Mouse (Mus musculus) erythroid progenitor cell, adult 5-6 weeks (primary cell): ENCODE measurements around the gene Elmo1. TPM values are rescaled to one million over a fixed set of nuclear protein-coding genes. Genes with fewer than 3 reads are reported as not detected.

Source experiments
- ATAC-seq: replicated peaks from 2 replicates; pipeline ENCODE4 v1.8.0; 2016; ENCODE audit warnings: moderate number of reproducible peaks, mild to moderate bottlenecking, moderate TSS enrichment, inconsistent platforms; ENCODE audit not compliant: poor library complexity, low FRiP score, severe bottlenecking
- total RNA-seq, 2 experiments: library from RNA; stranded (forward) in 1 of 2; stranded (reverse) in 1 of 2; fragments of 150-400 nt in 1 of 2; fragments of 186-747, 209-891 nt in 1 of 2; gene quantifications; 2 replicates each; pipeline versions ENCODE4 v1.2.3 to v1.2.4; 2015 to 2017; ENCODE audit warnings: low replicate concordance in 2 of 2

Gene Elmo1
- total RNA-seq, 2 experiments from 2014 or later, result 5.7 to 20.5 TPM

GRCm38 (mm10) chr13:20349754-20350153 lies 259.4 kb downstream of the Elmo1 start:
- no peak for ATAC-seq

GRCm38 (mm10) chr13:20352631-20353030 lies 262.2 kb downstream of the Elmo1 start:
- ATAC-seq, result no peak

DNA sequence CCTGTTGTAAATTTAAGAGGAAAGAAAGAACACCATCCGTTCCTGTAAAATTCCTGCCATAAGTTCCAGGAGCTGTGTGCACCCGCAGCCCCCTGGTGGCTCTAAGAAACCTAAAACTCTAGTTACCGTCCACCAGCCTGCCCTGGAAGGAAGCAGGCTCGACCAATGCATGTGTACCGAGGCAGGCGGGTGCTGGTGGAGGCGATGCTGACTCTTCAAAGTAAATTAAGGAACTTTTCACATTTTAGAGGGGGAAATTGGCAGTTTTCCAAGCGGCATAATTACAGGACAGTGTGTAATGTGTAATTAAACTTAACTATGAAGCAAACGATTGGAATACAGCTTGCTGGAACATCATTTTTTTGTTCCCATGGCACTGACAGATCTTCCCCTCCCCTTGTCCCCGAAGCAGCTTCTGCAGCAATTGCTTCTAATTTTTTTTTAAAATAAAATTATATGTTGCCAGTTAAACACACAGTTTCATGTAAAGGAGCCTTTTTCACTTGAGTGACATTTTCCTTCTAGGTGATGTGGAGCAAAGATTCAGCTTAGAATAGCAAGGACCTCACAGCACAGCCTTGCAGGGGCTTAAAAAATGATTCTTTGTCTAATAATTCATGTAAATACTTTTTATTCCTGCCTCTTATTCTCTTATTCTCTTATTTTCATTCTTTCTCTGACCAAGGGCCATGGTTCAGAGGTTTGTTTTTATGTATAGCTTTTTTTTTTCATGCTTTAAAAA lies 263.6 kb downstream of the Elmo1 start:
- no peak for ATAC-seq

DNA sequence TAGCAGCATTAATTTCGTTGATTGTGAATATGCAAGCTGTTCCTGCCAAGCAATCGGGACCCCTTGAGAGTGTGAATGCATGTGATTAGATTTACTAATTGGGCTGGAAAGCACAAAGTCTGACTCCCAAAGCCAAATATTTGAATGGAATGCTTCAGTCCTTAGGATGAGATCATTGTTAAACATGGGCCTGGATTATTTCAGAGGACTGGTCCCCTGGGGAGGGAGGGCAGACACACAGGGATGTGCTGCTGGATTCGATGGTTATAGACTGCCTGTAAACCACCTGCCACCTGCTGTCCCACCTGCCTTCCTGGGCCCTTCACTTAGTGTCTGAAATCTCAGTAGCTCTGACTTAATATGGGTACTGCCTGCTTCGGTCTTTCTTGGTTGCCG lies 264.2 kb downstream of the Elmo1 start:
- no peak for ATAC-seq

- no peak for ATAC-seq
These were observed 272.1 kb downstream of the Elmo1 start for GRCm38 (mm10) chr13:20362541-20362940.

DNA sequence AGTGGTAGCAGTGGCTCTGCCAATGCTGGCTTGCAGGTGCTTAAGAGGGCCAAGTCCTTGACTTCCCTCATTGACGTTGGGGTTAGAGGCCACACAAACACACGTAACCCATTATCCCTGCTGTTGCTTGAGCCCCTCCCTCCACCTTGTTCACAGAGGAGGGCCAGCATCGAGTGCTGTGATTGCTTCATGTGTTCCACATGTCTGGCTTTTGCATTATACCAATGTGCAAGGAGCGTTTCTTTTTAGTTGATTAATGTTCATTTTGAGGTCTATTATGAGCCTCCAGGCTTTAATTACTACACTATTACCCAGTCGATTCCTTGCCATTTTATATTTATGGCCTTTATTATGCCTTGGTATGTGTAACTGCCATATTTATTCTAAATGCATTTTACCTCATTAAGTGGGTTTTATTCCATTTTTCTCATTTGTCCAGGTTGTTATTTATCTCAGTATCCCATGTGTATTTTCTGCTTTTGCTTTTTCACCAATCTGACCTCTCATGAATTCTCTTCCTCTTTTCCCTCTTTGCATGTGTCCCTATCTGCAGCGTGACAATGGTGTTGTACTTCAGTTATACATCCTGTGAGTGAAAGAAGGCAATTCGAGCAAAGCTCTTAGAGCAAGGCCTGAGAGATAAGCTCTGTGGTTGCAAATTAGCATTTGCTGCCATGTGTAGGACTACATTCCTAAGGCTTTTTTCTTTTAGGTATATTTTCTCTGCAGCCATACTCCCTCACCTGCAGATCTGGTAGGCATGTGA lies 275.6 kb downstream of the Elmo1 start:
- ATAC-seq, result no peak

DNA sequence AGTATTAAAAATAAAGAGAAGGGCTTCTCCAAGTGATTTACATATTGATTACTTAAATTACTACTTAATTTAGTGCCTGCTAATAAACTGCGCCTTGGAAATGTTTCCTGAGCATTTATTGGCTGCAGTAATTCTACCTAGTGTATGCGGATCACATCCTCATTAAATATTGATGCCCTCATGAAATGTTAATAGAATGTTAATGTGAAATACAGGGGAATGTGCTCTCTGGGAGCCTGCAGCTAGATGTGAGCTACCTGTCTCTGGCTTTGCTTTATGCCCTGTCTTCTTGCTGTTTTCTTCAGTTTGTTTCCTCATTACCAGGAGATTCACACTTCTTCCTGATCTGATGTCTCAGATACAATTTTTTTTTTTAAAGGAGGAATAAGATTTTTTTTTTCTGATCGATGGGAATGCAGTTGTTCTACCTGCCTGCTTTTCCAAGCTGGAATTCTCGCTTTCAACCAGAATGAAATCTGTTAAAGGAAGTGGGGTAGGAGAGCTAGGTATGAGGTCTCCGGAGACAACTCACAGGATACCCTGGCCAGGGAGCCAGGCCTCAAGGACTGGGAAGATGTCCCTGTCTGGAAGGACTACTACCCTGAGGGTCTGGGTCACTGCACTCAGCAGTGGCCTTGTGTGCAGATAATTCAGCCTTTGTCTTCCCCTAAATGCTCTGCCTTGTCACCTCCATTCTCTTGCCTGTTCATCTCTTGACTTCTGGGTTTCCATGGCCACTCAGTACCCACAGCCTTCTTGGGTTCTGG lies 279.8 kb downstream of the Elmo1 start:
- ATAC-seq, result no peak

DNA sequence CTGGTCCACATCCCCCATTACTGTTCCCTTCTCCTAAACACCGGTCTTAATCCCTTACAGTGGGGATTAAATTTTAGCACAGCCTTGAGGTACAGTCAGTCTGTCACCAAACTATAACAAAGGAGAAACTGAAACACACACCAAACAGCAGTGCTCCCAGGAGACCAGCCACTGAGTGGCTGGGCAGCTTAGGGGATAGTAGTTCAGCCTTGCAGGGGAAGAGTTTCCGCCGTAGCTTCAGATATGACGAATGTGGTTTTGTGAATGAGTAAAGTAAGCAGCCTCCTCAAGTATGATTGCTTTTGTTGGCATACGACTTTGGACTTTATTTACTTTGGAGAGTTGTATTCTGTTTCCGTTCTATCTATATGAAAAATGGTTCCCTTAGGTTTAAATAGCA lies 281.1 kb downstream of the Elmo1 start:
- ATAC-seq, result no peak

- ATAC-seq, result no peak
These were observed 281.9 kb downstream of the Elmo1 start for GRCm38 (mm10) chr13:20372335-20372734.

DNA sequence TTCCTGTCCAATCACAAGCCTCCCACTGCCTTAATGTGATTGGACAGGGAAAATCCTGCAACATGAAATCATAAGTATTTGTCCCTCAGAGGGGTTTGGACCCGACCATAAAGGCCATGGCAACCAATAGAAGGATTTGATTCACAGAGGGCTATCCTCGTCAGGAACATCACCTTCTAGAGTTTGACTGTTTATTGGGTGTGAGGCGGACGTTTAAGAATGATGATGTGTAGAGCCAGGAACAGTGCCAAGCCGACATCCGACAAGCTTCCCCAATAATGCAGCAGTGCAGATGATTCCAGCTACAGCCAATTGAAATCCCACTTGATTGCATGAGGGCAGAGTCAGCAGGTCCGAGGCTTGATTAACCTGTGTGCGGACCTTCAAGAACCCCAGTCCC lies 288.5 kb downstream of the Elmo1 start:
- ATAC-seq, result no peak

DNA sequence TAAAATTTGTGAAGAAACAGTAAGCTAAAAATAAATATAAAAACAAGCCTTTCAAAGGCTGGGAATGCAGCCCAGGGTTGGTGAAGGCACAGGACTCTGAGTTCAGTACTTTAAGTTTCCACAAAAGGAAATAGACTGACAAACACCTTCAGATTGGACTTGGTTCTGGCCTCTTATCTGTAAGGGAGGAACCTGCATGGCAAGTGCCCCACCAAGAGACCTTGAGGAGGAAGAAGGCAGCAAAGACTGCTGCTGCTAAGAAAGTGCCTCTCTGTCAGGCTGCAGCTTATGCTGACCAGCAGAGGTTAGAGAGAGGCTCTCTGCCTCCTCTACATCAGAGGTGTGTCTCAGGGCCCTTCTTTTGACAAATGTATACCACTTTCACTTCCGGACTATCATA lies 293.5 kb downstream of the Elmo1 start:
- ATAC-seq, result no peak

- ATAC-seq, result no peak
These were observed 294.4 kb downstream of the Elmo1 start for GRCm38 (mm10) chr13:20384846-20385245.

DNA sequence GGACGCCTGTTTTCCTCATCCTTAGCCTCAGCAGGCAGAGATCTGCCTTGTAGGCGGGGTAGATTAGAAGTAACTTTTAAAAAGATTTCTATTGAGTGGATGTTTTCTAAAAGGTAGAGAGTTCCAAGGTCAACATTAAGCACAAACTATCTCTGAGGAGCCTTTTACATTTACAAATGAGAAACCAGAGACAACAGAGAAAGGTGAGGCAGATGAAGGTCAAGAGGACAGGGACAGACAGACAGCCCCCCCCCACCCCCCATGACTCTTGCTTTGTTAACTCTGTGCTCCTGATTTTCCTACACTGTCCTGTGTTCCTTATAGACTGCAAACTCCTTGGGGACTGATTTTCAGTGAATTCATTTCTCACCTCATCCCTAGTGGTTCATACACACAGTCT lies 295.0 kb downstream of the Elmo1 start:
- ATAC-seq, result no peak

GRCm38 (mm10) chr13:20386462-20387141 lies 296.2 kb downstream of the Elmo1 start:
- ATAC-seq, result no peak

DNA sequence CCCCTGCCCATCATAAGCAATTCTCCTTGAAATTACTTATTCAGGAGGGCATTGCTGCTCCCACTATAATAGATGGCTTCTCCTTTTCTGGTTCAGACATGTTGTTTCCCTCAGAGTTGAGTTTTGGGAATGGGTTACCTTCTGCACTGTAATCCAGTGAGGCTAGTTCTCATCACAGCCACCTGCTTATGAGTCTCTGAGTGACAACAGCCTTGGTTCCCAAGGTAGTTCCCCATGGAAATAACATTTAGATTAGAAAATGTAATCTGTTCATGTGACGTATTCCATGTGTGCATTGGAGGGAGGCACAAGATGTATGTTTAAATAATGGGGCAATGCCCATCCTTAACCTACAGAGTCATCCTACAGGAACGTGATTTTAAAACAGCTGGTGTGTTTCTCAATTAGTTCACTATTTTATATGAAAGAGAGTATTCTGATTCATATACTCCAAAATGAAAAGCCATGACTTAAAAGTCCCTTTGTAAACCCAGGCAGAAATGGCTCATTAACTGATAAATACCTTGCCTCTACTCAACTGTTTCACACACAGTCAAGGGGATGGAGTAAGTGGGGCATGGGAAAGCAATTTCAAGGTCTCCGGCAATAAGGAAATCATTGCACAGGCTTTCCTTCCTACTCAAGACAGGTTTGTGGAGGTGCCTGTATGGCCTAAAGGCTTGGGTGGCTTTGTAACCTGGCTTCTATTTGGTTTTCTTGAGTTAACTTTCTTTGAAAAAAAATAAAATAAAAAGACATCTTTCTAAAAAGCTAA lies 302.6 kb downstream of the Elmo1 start:
- no peak for ATAC-seq

DNA sequence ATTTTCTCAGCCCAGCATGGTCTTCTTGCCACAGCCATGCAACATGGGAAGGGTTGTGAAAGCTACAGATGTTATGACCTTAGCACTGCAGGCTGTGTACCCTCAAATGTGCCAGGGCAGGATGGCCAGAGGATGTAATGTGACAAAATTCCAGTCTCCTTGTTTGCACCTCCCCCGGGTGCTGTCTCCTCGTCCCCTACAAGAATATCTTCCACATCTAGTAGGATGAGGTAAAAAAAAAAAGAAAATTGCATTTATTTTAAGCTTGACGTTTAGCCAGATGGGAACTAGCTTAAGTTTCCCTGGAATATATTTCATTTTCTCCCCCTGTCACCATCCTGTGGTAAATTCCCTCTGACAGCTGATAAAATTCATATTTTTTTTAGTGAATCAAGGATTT lies 307.3 kb downstream of the Elmo1 start:
- no peak for ATAC-seq

GRCm38 (mm10) chr13:20398311-20398710 lies 307.9 kb downstream of the Elmo1 start:
- no peak for ATAC-seq

DNA sequence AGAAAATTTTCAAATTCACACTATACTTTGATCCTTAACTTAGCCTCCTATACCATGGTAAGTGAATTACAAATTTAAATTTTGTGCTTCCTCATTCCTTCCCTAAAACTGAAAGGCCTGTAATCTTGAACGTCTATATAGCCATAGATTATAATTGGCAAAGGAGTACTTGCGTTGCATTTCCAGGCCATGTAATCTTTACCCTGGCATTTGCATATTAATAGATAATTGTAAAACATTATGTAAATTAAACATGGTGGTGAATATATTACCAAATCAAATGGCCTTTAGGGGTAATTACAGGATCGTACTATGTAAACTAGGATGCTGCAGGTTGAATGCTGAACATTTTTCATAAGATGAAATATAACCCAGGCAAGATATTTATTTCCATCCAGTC lies 314.1 kb downstream of the Elmo1 start:
- no peak for ATAC-seq

DNA sequence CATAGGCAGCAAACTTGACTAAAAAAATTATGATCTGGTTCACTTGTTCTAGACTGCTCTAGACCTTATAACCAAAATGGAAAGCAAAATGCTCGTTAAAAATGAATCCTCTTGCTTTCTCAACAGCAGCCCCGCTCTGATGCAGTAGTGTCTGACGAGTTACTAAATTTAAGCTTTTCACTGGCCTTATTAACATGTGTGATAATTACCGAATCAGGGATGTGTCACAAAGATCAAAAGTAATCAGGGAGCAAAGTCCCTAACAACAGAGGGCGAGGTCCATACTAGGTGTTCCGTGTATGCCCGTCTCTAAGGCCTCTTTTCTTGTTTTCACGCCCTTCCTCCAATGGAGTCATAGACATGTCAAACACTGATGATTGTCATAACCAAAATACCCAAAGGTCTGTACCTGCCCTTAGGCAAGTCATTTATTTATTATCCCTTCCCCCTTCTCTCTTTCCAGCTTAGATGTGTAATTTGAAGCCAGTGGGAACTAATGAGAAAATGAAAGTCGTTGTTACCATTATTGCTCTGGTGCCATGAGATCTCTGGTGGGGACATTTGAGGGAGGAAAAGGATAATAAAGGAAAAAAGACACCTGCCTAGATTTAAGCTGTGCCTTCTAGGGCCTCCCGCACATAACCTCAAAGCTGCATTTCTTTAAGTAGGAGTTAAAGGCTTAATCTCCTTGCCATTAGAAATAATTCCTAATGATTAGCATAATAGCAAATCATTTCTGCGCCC lies 316.2 kb downstream of the Elmo1 start:
- ATAC-seq, result no peak
